Mouse (Mus musculus): ENCODE results near the gene Ehmt2. TPM values are rescaled to one million over a fixed set of nuclear protein-coding genes. Genes with fewer than 3 reads are reported as not detected.

Ehmt2 gene
- total and polyA plus RNA-seq, 2 experiments from 2014 or later: 57.4 to 309 TPM

- ATAC-seq (no peak), DNase-seq (ENCODE audit: low spot score) (no peak)
- peaks cover 31% of the 10 kb centered on the region for H3K36me3 ChIP-seq (ENCODE audit: insufficient read depth, low read length)
Observed at GRCm38 (mm10) chr17:34858670-34859069, 39.6 kb upstream of the Ehmt2 start.

GRCm38 (mm10) chr17:34860514-34860913, 37.8 kb upstream of the Ehmt2 start:
- H3K27me3 ChIP-seq (ENCODE audit: insufficient read depth, low read length): no peaks in the 10 kb centered on the region
- no peak for TF ChIP-seq CTCF (IDR thresholded peaks at IDR 0.05; ENCODE audit: low read depth)
- H3K36me3 ChIP-seq (ENCODE audit: insufficient read depth, low read length): peaks cover 12% of the 10 kb centered on the region
- DNase-seq (ENCODE audit: low spot score) (no peak), ATAC-seq (no peak)
- H3K4me3 ChIP-seq (ENCODE audit: low read length): no peak overlapping the region
- no peaks in the 10 kb centered on the region for H3K9me3 ChIP-seq (ENCODE audit: low read length)
- no peak overlapping the region for H3K27ac ChIP-seq
- no peak overlapping the region for H3K4me2 ChIP-seq (ENCODE audit: low read depth, low read length)
- WGBS: 90% methylated on average over 9 of the region's 9 CpGs
- H3K9ac ChIP-seq (replicated peaks; ENCODE audit: low read length): no peak overlapping the region
- no peaks in the 10 kb centered on the region for H3K4me1 ChIP-seq (ENCODE audit: insufficient read depth, low read length)

More at GRCm38 (mm10) chr17:34858670-34859069, 39.6 kb upstream of the Ehmt2 start:
- WGBS: 85% methylated on average over 4 of the region's 4 CpGs
- Histone ChIP-seq H3K4me2 (ENCODE audit: low read depth, low read length) (no peak overlapping the region), H3K27me3 (ENCODE audit: insufficient read depth, low read length) (no peaks in the 10 kb centered on the region), H3K9ac (replicated peaks; ENCODE audit: low read length) (no peak overlapping the region), H3K27ac (no peak overlapping the region), H3K9me3 (ENCODE audit: low read length) (no peaks in the 10 kb centered on the region), H3K4me3 (ENCODE audit: low read length) (no peak overlapping the region), H3K4me1 (ENCODE audit: insufficient read depth, low read length) (no peaks in the 10 kb centered on the region)
- no peak for TF ChIP-seq CTCF (IDR thresholded peaks at IDR 0.05; ENCODE audit: low read depth)

- DNase-seq (ENCODE audit: low spot score) (no peak), ATAC-seq (no peak)
- Histone ChIP-seq H3K36me3 (ENCODE audit: insufficient read depth, low read length) (0 out of 2 replicates have a peak, but pooled peaks cover 3% of the 10 kb centered on the region), H3K27ac (no peak overlapping the region), H3K4me2 (ENCODE audit: low read depth, low read length) (no peak overlapping the region), H3K27me3 (ENCODE audit: insufficient read depth, low read length) (no peaks in the 10 kb centered on the region), H3K4me3 (ENCODE audit: low read length) (no peak overlapping the region), H3K9ac (replicated peaks; ENCODE audit: low read length) (no peak overlapping the region), H3K4me1 (ENCODE audit: insufficient read depth, low read length) (no peaks in the 10 kb centered on the region), H3K9me3 (ENCODE audit: low read length) (no peaks in the 10 kb centered on the region)
- TF ChIP-seq CTCF (IDR thresholded peaks at IDR 0.05; ENCODE audit: low read depth): no peak
- WGBS: 72% methylated on average over 13 of the region's 13 CpGs
Observed at GRCm38 (mm10) chr17:34861704-34862415, 36.4 kb upstream of the Ehmt2 start.

DNA sequence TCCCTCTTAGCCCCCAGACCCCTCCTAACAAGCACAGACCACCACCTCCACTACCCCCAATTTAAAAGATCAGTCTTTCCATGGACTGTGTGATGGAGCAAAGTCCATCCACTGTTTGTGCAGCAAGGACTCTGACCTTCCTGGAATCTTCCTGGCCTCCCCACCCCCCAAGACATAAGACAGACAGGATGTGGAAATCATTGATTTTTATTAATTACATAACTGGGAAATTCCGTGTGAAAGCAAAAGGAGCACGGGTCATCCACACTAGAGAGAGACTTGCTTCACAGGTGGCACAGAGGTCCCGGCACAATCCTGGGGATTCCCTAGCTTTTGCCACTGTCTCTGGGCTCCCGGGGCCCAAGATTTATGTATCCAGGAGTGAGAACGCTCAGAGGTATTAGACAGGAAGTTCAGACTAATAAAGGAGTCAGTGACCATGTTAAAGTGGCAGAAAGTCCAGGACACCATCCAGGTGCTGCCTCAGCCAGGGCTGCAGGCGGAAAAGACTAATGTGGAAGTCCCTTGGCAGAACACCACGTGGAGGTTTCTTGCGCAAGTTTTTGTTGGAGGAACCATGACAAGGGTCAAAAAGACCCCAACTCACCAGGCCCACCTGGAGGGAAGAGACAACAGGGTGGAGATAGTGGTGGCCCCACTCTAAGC, 35.7 kb upstream of the Ehmt2 start, which contains the start of gene Cfb:
Cfb (minus strand) TSS at position 103 of the 666 bp plus-strand sequence.
- ATAC-seq: no peak
- no peak for TF ChIP-seq CTCF (IDR thresholded peaks at IDR 0.05; ENCODE audit: low read depth)
- Histone ChIP-seq H3K36me3 (ENCODE audit: insufficient read depth, low read length) (no peaks in the 10 kb centered on the region), H3K27ac (no peak within 1 kb of the TSS), H3K4me1 (ENCODE audit: insufficient read depth, low read length) (no peaks in the 10 kb centered on the region), H3K4me3 (ENCODE audit: low read length) (no peak within 1 kb of the TSS), H3K9me3 (ENCODE audit: low read length) (no peaks in the 10 kb centered on the region), H3K4me2 (ENCODE audit: low read depth, low read length) (no peak within 1 kb of the TSS), H3K27me3 (ENCODE audit: insufficient read depth, low read length) (no peaks in the 10 kb centered on the region), H3K9ac (replicated peaks; ENCODE audit: low read length) (no peak within 1 kb of the TSS)
- 71% methylated on average over 8 of the region's 8 CpGs for WGBS
- DNase-seq (ENCODE audit: low spot score): no peak

GRCm38 (mm10) chr17:34865981-34866380, 32.3 kb upstream of the Ehmt2 start:
- no peak for TF ChIP-seq CTCF (IDR thresholded peaks at IDR 0.05; ENCODE audit: low read depth)
- no peaks in the 10 kb centered on the region for H3K36me3 ChIP-seq (ENCODE audit: insufficient read depth, low read length)
- no peak overlapping the region for H3K4me2 ChIP-seq (ENCODE audit: low read depth, low read length)
- no peak overlapping the region for H3K27ac ChIP-seq
- H3K4me3 ChIP-seq (ENCODE audit: low read length): no peak overlapping the region
- 64% methylated on average over 7 of the region's 7 CpGs for whole genome bisulfite sequencing
- no peak overlapping the region for H3K9ac ChIP-seq (replicated peaks; ENCODE audit: low read length)
- no peak for DNase-seq (ENCODE audit: low spot score)
- H3K4me1 ChIP-seq (ENCODE audit: insufficient read depth, low read length): no peaks in the 10 kb centered on the region
- no peaks in the 10 kb centered on the region for H3K9me3 ChIP-seq (ENCODE audit: low read length)
- H3K27me3 ChIP-seq (ENCODE audit: insufficient read depth, low read length): no peaks in the 10 kb centered on the region
- ATAC-seq: no peak

DNA sequence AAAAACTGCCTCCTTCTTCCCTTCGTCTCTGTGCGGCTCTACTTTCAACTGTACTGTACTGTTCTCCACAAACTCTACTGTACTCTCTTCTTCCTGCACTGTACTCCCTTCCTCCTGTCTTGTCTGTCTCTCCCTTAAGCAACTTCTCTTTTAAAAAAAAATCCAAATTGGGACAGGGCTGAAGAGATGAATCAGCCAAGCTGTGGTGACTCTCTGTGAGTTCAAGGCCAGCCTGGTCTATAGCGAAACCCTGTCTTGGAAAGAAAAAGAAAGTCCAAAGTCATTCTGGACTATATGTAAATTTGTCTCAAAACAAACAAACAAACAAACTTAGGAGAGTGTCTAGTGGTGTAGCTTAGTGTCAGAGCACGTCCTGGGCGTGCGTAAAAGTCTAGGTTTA, 23.9 kb upstream of the Ehmt2 start:
- Histone ChIP-seq H3K4me2 (ENCODE audit: low read depth, low read length) (no peak overlapping the region), H3K9me3 (ENCODE audit: low read length) (no peaks in the 10 kb centered on the region), H3K27ac (no peak overlapping the region), H3K27me3 (ENCODE audit: insufficient read depth, low read length) (no peaks in the 10 kb centered on the region), H3K4me3 (ENCODE audit: low read length) (no peak overlapping the region), H3K36me3 (ENCODE audit: insufficient read depth, low read length) (no peaks in the 10 kb centered on the region), H3K9ac (replicated peaks; ENCODE audit: low read length) (no peak overlapping the region), H3K4me1 (ENCODE audit: insufficient read depth, low read length) (no peaks in the 10 kb centered on the region)
- 92% methylated on average over 6 of the region's 6 CpGs for WGBS
- no peak for TF ChIP-seq CTCF (IDR thresholded peaks at IDR 0.05; ENCODE audit: low read depth)
- no peak for ATAC-seq
- no peak for DNase-seq (ENCODE audit: low spot score)
